Mouse (Mus musculus): Measurements from ENCODE around the gene Gm49366. TPM values are rescaled to one million over a fixed set of nuclear protein-coding genes. Genes with fewer than 3 reads are reported as not detected.
"Not testable (repeated sequence)": the region's sequence is repeated elsewhere in the genome, so short reads cannot be mapped to it uniquely, and the experiment has no call there.

Gene Gm49366
- polyA plus RNA-seq, 1 experiment, result not detected

GRCm38 (mm10) chr12:84010201-84010600 lies 28.5 kb upstream of the Gm49366 start:
- Histone ChIP-seq H3K27ac (ENCODE audit: insufficient read depth, low read length) (no peak overlapping the region), H3K4me3 (ENCODE audit: insufficient read depth, low read length) (no peak overlapping the region), H3K4me1 (ENCODE audit: control insufficient read depth, insufficient read depth, low read length) (peaks cover 5% of the 10 kb centered on the region)
- no peak for TF ChIP-seq CTCF (IDR thresholded peaks at IDR 0.05; ENCODE audit: extremely low read depth, insufficient read depth, low read length)
- TF ChIP-seq POLR2A (IDR thresholded peaks at IDR 0.05; ENCODE audit: extremely low read depth, insufficient read depth, low read length), result no peak

- TF ChIP-seq POLR2A (IDR thresholded peaks at IDR 0.05; ENCODE audit: extremely low read depth, insufficient read depth, low read length) (no peak), CTCF (IDR thresholded peaks at IDR 0.05; ENCODE audit: extremely low read depth, insufficient read depth, low read length) (no peak)
- Histone ChIP-seq H3K4me3 (ENCODE audit: insufficient read depth, low read length) (no peak overlapping the region), H3K4me1 (ENCODE audit: control insufficient read depth, insufficient read depth, low read length) (peaks cover 5% of the 10 kb centered on the region), H3K27ac (ENCODE audit: insufficient read depth, low read length) (no peak overlapping the region)
Measured at GRCm38 (mm10) chr12:84011251-84012040, 27.3 kb upstream of the Gm49366 start.

- TF ChIP-seq CTCF (IDR thresholded peaks at IDR 0.05; ENCODE audit: extremely low read depth, insufficient read depth, low read length) (no peak), POLR2A (IDR thresholded peaks at IDR 0.05; ENCODE audit: extremely low read depth, insufficient read depth, low read length) (no peak)
- Histone ChIP-seq H3K27ac (ENCODE audit: insufficient read depth, low read length) (no peak overlapping the region), H3K4me1 (ENCODE audit: control insufficient read depth, insufficient read depth, low read length) (peaks cover 5% of the 10 kb centered on the region), H3K4me3 (ENCODE audit: insufficient read depth, low read length) (no peak overlapping the region)
Measured at GRCm38 (mm10) chr12:84013130-84013529, 25.6 kb upstream of the Gm49366 start.

GRCm38 (mm10) chr12:84013701-84014100 lies 25.0 kb upstream of the Gm49366 start:
- H3K4me1 ChIP-seq (ENCODE audit: control insufficient read depth, insufficient read depth, low read length), result peaks cover 5% of the 10 kb centered on the region
- H3K4me3 ChIP-seq (ENCODE audit: insufficient read depth, low read length), result no peak overlapping the region
- TF ChIP-seq CTCF (IDR thresholded peaks at IDR 0.05; ENCODE audit: extremely low read depth, insufficient read depth, low read length) (no peak), POLR2A (IDR thresholded peaks at IDR 0.05; ENCODE audit: extremely low read depth, insufficient read depth, low read length) (no peak)
- no peak overlapping the region for H3K27ac ChIP-seq (ENCODE audit: insufficient read depth, low read length)

DNA sequence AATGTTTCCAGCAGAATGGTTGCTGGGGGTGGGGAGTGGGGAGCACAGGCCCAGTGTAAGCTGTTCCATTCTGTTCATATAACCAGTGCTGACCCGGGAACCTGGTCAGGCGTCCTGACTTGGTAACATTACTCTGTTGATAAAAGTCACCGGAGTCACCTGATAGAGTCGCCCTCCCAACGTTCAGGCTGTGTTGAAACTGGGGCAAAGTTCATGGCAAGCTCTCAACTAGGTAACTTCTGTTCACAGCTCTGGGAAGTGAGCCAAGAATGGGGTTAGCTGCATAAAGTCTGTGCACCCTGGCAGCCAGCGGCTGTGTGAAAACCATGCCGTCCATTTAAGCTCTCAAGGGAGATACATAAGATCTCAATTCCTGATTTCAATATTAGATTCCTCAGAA lies 18.2 kb upstream of the Gm49366 start:
- not testable (repeated sequence) for H3K4me1 ChIP-seq (ENCODE audit: control insufficient read depth, insufficient read depth, low read length); H3K4me3 ChIP-seq (ENCODE audit: insufficient read depth, low read length); H3K27ac ChIP-seq (ENCODE audit: insufficient read depth, low read length)

GRCm38 (mm10) chr12:84022266-84022665 lies 16.5 kb upstream of the Gm49366 start:
- H3K4me1 ChIP-seq (ENCODE audit: control insufficient read depth, insufficient read depth, low read length); H3K4me3 ChIP-seq (ENCODE audit: insufficient read depth, low read length); H3K27ac ChIP-seq (ENCODE audit: insufficient read depth, low read length): not testable (repeated sequence)

- no peak for TF ChIP-seq POLR2A (IDR thresholded peaks at IDR 0.05; ENCODE audit: extremely low read depth, insufficient read depth, low read length)
- TF ChIP-seq CTCF (IDR thresholded peaks at IDR 0.05; ENCODE audit: extremely low read depth, insufficient read depth, low read length), result no peak
- Histone ChIP-seq H3K4me3 (ENCODE audit: insufficient read depth, low read length) (no peak overlapping the region), H3K27ac (ENCODE audit: insufficient read depth, low read length) (no peak overlapping the region), H3K4me1 (ENCODE audit: control insufficient read depth, insufficient read depth, low read length) (no peaks in the 10 kb centered on the region)
Measured at GRCm38 (mm10) chr12:84023052-84023745, 15.5 kb upstream of the Gm49366 start.

- TF ChIP-seq POLR2A (IDR thresholded peaks at IDR 0.05; ENCODE audit: extremely low read depth, insufficient read depth, low read length), result no peak
- TF ChIP-seq CTCF (IDR thresholded peaks at IDR 0.05; ENCODE audit: extremely low read depth, insufficient read depth, low read length), result no peak
- Histone ChIP-seq H3K27ac (ENCODE audit: insufficient read depth, low read length) (no peak overlapping the region), H3K4me1 (ENCODE audit: control insufficient read depth, insufficient read depth, low read length) (no peaks in the 10 kb centered on the region), H3K4me3 (ENCODE audit: insufficient read depth, low read length) (no peak overlapping the region)
Measured at GRCm38 (mm10) chr12:84025888-84026287, 12.8 kb upstream of the Gm49366 start.

- not testable (repeated sequence) for H3K4me1 ChIP-seq (ENCODE audit: control insufficient read depth, insufficient read depth, low read length); H3K4me3 ChIP-seq (ENCODE audit: insufficient read depth, low read length); H3K27ac ChIP-seq (ENCODE audit: insufficient read depth, low read length)
Measured at GRCm38 (mm10) chr12:84028328-84028727, 10.4 kb upstream of the Gm49366 start.

GRCm38 (mm10) chr12:84029043-84029442 lies 9.7 kb upstream of the Gm49366 start:
- not testable (repeated sequence) for H3K4me1 ChIP-seq (ENCODE audit: control insufficient read depth, insufficient read depth, low read length); H3K4me3 ChIP-seq (ENCODE audit: insufficient read depth, low read length); H3K27ac ChIP-seq (ENCODE audit: insufficient read depth, low read length)

Data from cortical plate, adult 2 months (tissue).